Mouse (Mus musculus) lung, postnatal 0 days (tissue): ENCODE measurements around the gene Pramef8. TPM values are rescaled to one million over a fixed set of nuclear protein-coding genes. Genes with fewer than 3 reads are reported as not detected.

Source experiments
- ATAC-seq: fragments of 200-750 bp; cut with Nextera tagmentation; 2 replicates; pipeline ENCODE4 v1.8.0; 2017; ENCODE audit warnings: moderate library complexity
- DNase-seq: peaks from one replicate; pipeline ENCODE4 v3.0.0-alpha.2; 2016; ENCODE audit warnings: low spot score
- H3K27ac ChIP-seq: fragments of 300-500 bp; sonication (generic); 2 replicates; pipeline ENCODE4 v1.5.1; 2014; ENCODE audit warnings: antibody characterized with exemption, mild to moderate bottlenecking, low read length, mixed read lengths
- H3K27me3 ChIP-seq: fragments of 300-500 bp; sonication (generic); replicated peaks from 2 replicates; pipeline ENCODE4 v1.6.1; 2014; ENCODE audit warnings: low read length, mixed read lengths; ENCODE audit not compliant: insufficient read depth
- H3K36me3 ChIP-seq: fragments of 300-500 bp; sonication (generic); 2 replicates; pipeline ENCODE4 v1.6.1; 2014; ENCODE audit warnings: low read length, mixed read lengths; ENCODE audit not compliant: insufficient read depth
- H3K4me1 ChIP-seq: fragments of 300-500 bp; sonication (generic); 2 replicates; pipeline ENCODE4 v1.6.1; 2014; ENCODE audit warnings: antibody characterized with exemption, low read depth, low read length, mixed read lengths; ENCODE audit not compliant: insufficient read depth
- H3K4me2 ChIP-seq: fragments of 300-500 bp; sonication (generic); replicated peaks from 2 replicates; pipeline ENCODE4 v1.6.1; 2014; ENCODE audit warnings: low read depth, mild to moderate bottlenecking, low read length, moderate library complexity, mixed read lengths
- H3K4me3 ChIP-seq: fragments of 300-500 bp; sonication (generic); 2 replicates; pipeline ENCODE4 v1.5.1; 2014; ENCODE audit warnings: low read depth, low read length
- H3K9ac ChIP-seq: fragments of 300-500 bp; sonication (generic); replicated peaks from 2 replicates; pipeline ENCODE4 v1.6.1; 2014; ENCODE audit warnings: low read depth, mild to moderate bottlenecking
- H3K9me3 ChIP-seq: fragments of 300-500 bp; sonication (generic); 2 replicates; pipeline ENCODE4 v1.6.1; 2016; ENCODE audit warnings: low read length, mixed read lengths
- CTCF ChIP-seq: IDR thresholded peaks from 2 replicates; pipeline ENCODE4 v1.5.1; 2016; ENCODE audit warnings: antibody characterized with exemption, mild to moderate bottlenecking
- EP300 ChIP-seq: IDR thresholded peaks from 2 replicates; pipeline ENCODE4 v1.6.1; 2016; ENCODE audit warnings: antibody characterized with exemption, mild to moderate bottlenecking, control low read depth
- WGBS: fragments of 180-500 bp; shearing (Covaris S2); extraction: QIAGEN DNeasy Blood & Tissue Kit; methylation state at CpG from one replicate; pipeline ENCODE4 v1.1.7; 2014; 5-methylcytosine and 5-hydroxymethylcytosine counted together
- polyA plus RNA-seq: library from polyadenylated mRNA; unstranded; fragments of >200 nt; fragmentation: Nextera tagmentation; extraction: Ambion mirVana; gene quantifications from 2 replicates; pipeline ENCODE4 v1.2.1, GENCODE M21; 2015

Pramef8 gene
- polyA plus RNA-seq, 1 experiment from 2014 or later = 9.2 TPM

GRCm38 (mm10) chr4:143450224-143450623, 38.0 kb downstream of the Pramef8 start, which contains the start of gene Oog4:
Gene Oog4 (minus strand): TSS chr4:143450324.
- no peak for TF ChIP-seq CTCF
- no peak for TF ChIP-seq EP300
- DNase-seq (no peak), ATAC-seq (no peak)
- Histone ChIP-seq H3K4me1 (no peaks in the 10 kb centered on the region), H3K27ac (no peak within 1 kb of the TSS), H3K9ac (no peak within 1 kb of the TSS), H3K4me3 (no peak within 1 kb of the TSS), H3K4me2 (no peak within 1 kb of the TSS), H3K27me3 (no peaks in the 10 kb centered on the region), H3K9me3 (no peaks in the 10 kb centered on the region), H3K36me3 (no peaks in the 10 kb centered on the region)
- WGBS = 76% methylated on average over 3 of the region's 3 CpGs

Other genes with a start within 250 kb of the Pramef8 start
- 7.9 and 8.4 TPM in 2 replicates for gene Prdm2, start 199.4 kb upstream of the Pramef8 start, polyA plus RNA-seq
- 118 and 142 TPM in 2 replicates for gene Pdpn, start 112.9 kb upstream of the Pramef8 start, polyA plus RNA-seq
- not detected in 2 replicates for gene Lrrc38, start 62.7 kb upstream of the Pramef8 start, polyA plus RNA-seq
- gene Pramel1, start 18.0 kb upstream of the Pramef8 start, polyA plus RNA-seq = not detected in 2 replicates
- gene Oog4, start 37.9 kb downstream of the Pramef8 start, polyA plus RNA-seq = not detected in 2 replicates
- not detected in 2 replicates for gene Gm13043, start 98.9 kb downstream of the Pramef8 start, polyA plus RNA-seq
- gene Gm13040, start 123.5 kb downstream of the Pramef8 start, polyA plus RNA-seq = not detected in 2 replicates
- gene BC080695, start 139.3 kb downstream of the Pramef8 start, polyA plus RNA-seq = not detected in 2 replicates
- gene Gm13057, start 139.3 kb downstream of the Pramef8 start, polyA plus RNA-seq = not detected in 2 replicates
- gene Gm13083, start 202.6 kb downstream of the Pramef8 start, polyA plus RNA-seq = not detected in 2 replicates
- not detected in 2 replicates for gene Gm13088, start 244.8 kb downstream of the Pramef8 start, polyA plus RNA-seq